Mouse (Mus musculus) lung, postnatal 0 days (tissue): ENCODE data around the gene Erg. TPM values are rescaled to one million over a fixed set of nuclear protein-coding genes. Genes with fewer than 3 reads are reported as not detected.

Source experiments
- ATAC-seq: fragments of 200-750 bp; cut with Nextera tagmentation; 2 replicates; pipeline ENCODE4 v1.8.0; 2017; ENCODE audit warnings: moderate library complexity
- DNase-seq: peaks from one replicate; pipeline ENCODE4 v3.0.0-alpha.2; 2016; ENCODE audit warnings: low spot score
- H3K27ac ChIP-seq: fragments of 300-500 bp; sonication (generic); 2 replicates; pipeline ENCODE4 v1.5.1; 2014; ENCODE audit warnings: antibody characterized with exemption, mild to moderate bottlenecking, low read length, mixed read lengths
- H3K27me3 ChIP-seq: fragments of 300-500 bp; sonication (generic); replicated peaks from 2 replicates; pipeline ENCODE4 v1.6.1; 2014; ENCODE audit warnings: low read length, mixed read lengths; ENCODE audit not compliant: insufficient read depth
- H3K36me3 ChIP-seq: fragments of 300-500 bp; sonication (generic); 2 replicates; pipeline ENCODE4 v1.6.1; 2014; ENCODE audit warnings: low read length, mixed read lengths; ENCODE audit not compliant: insufficient read depth
- H3K4me1 ChIP-seq: fragments of 300-500 bp; sonication (generic); 2 replicates; pipeline ENCODE4 v1.6.1; 2014; ENCODE audit warnings: antibody characterized with exemption, low read depth, low read length, mixed read lengths; ENCODE audit not compliant: insufficient read depth
- H3K4me2 ChIP-seq: fragments of 300-500 bp; sonication (generic); replicated peaks from 2 replicates; pipeline ENCODE4 v1.6.1; 2014; ENCODE audit warnings: low read depth, mild to moderate bottlenecking, low read length, moderate library complexity, mixed read lengths
- H3K4me3 ChIP-seq: fragments of 300-500 bp; sonication (generic); 2 replicates; pipeline ENCODE4 v1.5.1; 2014; ENCODE audit warnings: low read depth, low read length
- H3K9ac ChIP-seq: fragments of 300-500 bp; sonication (generic); replicated peaks from 2 replicates; pipeline ENCODE4 v1.6.1; 2014; ENCODE audit warnings: low read depth, mild to moderate bottlenecking
- H3K9me3 ChIP-seq: fragments of 300-500 bp; sonication (generic); 2 replicates; pipeline ENCODE4 v1.6.1; 2016; ENCODE audit warnings: low read length, mixed read lengths
- CTCF ChIP-seq: IDR thresholded peaks from 2 replicates; pipeline ENCODE4 v1.5.1; 2016; ENCODE audit warnings: antibody characterized with exemption, mild to moderate bottlenecking
- EP300 ChIP-seq: IDR thresholded peaks from 2 replicates; pipeline ENCODE4 v1.6.1; 2016; ENCODE audit warnings: antibody characterized with exemption, mild to moderate bottlenecking, control low read depth
- WGBS: fragments of 180-500 bp; shearing (Covaris S2); extraction: QIAGEN DNeasy Blood & Tissue Kit; methylation state at CpG from one replicate; pipeline ENCODE4 v1.1.7; 2014; 5-methylcytosine and 5-hydroxymethylcytosine counted together
- polyA plus RNA-seq: library from polyadenylated mRNA; unstranded; fragments of >200 nt; fragmentation: Nextera tagmentation; extraction: Ambion mirVana; gene quantifications from 2 replicates; pipeline ENCODE4 v1.2.1, GENCODE M21; 2015

Gene Erg
- polyA plus RNA-seq, 1 experiment from 2014 or later: 13.2 TPM

- no peaks in the 10 kb centered on the region for H3K27me3 ChIP-seq
- no peak for TF ChIP-seq EP300
- TF ChIP-seq CTCF: peak; percentile 66
- WGBS: 88% methylated on average over 1 of the region's 1 CpGs
- DNase-seq: peak; percentile 49
- no peak overlapping the region for H3K4me3 ChIP-seq
- no peak overlapping the region for H3K9ac ChIP-seq
- no peaks in the 10 kb centered on the region for H3K9me3 ChIP-seq
- H3K4me1 ChIP-seq: no peaks in the 10 kb centered on the region
- H3K27ac ChIP-seq: no peak overlapping the region
- ATAC-seq: no peak
- H3K36me3 ChIP-seq: no peaks in the 10 kb centered on the region
- no peak overlapping the region for H3K4me2 ChIP-seq
Observed at GRCm38 (mm10) chr16:95466548-95466947, 119.8 kb downstream of the Erg start.

- Histone ChIP-seq H3K27me3 (no peaks in the 10 kb centered on the region), H3K4me3 (no peak overlapping the region), H3K4me1 (no peaks in the 10 kb centered on the region), H3K4me2 (no peak overlapping the region), H3K36me3 (no peaks in the 10 kb centered on the region), H3K27ac (no peak overlapping the region), H3K9me3 (no peaks in the 10 kb centered on the region), H3K9ac (no peak overlapping the region)
- TF ChIP-seq EP300 (no peak), CTCF (no peak)
- ATAC-seq (peak; percentile 11; the same call in 1 of the 2 replicates), DNase-seq (peak; percentile 38)
- 55% methylated on average over 8 of the region's 8 CpGs for WGBS
Observed at GRCm38 (mm10) chr16:95464609-95465008, 121.8 kb downstream of the Erg start.

- no peaks in the 10 kb centered on the region for H3K4me1 ChIP-seq
- H3K9me3 ChIP-seq: no peaks in the 10 kb centered on the region
- H3K27me3 ChIP-seq: no peaks in the 10 kb centered on the region
- WGBS: 9% methylated on average over 6 of the region's 6 CpGs
- TF ChIP-seq EP300 (peak; percentile 90), CTCF (no peak)
- no peak overlapping the region for H3K4me2 ChIP-seq
- no peak overlapping the region for H3K27ac ChIP-seq
- no peak overlapping the region for H3K4me3 ChIP-seq
- no peaks in the 10 kb centered on the region for H3K36me3 ChIP-seq
- no peak overlapping the region for H3K9ac ChIP-seq
- DNase-seq (peak; percentile 79), ATAC-seq (peak; percentile 75)
Observed at GRCm38 (mm10) chr16:95463796-95464195, 122.6 kb downstream of the Erg start.

GRCm38 (mm10) chr16:95461941-95462340, 124.5 kb downstream of the Erg start:
- no peak overlapping the region for H3K9ac ChIP-seq
- no peaks in the 10 kb centered on the region for H3K36me3 ChIP-seq
- 46% methylated on average over 7 of the region's 7 CpGs for WGBS
- H3K27me3 ChIP-seq: no peaks in the 10 kb centered on the region
- no peak overlapping the region for H3K27ac ChIP-seq
- H3K4me1 ChIP-seq: no peaks in the 10 kb centered on the region
- H3K9me3 ChIP-seq: no peaks in the 10 kb centered on the region
- ATAC-seq: no peak
- DNase-seq: no peak
- TF ChIP-seq EP300: no peak
- TF ChIP-seq CTCF: no peak
- H3K4me3 ChIP-seq: no peak overlapping the region
- H3K4me2 ChIP-seq: no peak overlapping the region

GRCm38 (mm10) chr16:95460336-95460735, 126.1 kb downstream of the Erg start:
- Histone ChIP-seq H3K9me3 (no peaks in the 10 kb centered on the region), H3K36me3 (no peaks in the 10 kb centered on the region), H3K27ac (peak overlapping the region; percentile 28), H3K9ac (no peak overlapping the region), H3K4me1 (no peaks in the 10 kb centered on the region), H3K4me2 (no peak overlapping the region), H3K27me3 (no peaks in the 10 kb centered on the region), H3K4me3 (no peak overlapping the region)
- TF ChIP-seq EP300 (no peak), CTCF (no peak)
- ATAC-seq (no peak), DNase-seq (no peak)
- WGBS: 71% methylated on average over 2 of the region's 2 CpGs

GRCm38 (mm10) chr16:95459325-95459691, 127.1 kb downstream of the Erg start:
- no peaks in the 10 kb centered on the region for H3K36me3 ChIP-seq
- H3K9me3 ChIP-seq: no peaks in the 10 kb centered on the region
- H3K4me2 ChIP-seq: no peak overlapping the region
- H3K27me3 ChIP-seq: no peaks in the 10 kb centered on the region
- no peak overlapping the region; the same call in 1 of the 2 replicates for H3K9ac ChIP-seq
- WGBS: 48% methylated on average over 5 of the region's 5 CpGs
- H3K27ac ChIP-seq: peak overlapping the region; percentile 88
- TF ChIP-seq CTCF (no peak), EP300 (peak; percentile 94)
- peak overlapping the region; percentile 44 for H3K4me3 ChIP-seq
- ATAC-seq (peak; percentile 75), DNase-seq (peak; percentile 74)
- H3K4me1 ChIP-seq: no peaks in the 10 kb centered on the region
